Mouse (Mus musculus) hindbrain, embryonic 14.5 days (tissue): Measurements from ENCODE around the gene Per2. TPM values are rescaled to one million over a fixed set of nuclear protein-coding genes. Genes with fewer than 3 reads are reported as not detected.

Experiments used
- ATAC-seq: fragments of 200-750 bp; cut with Nextera tagmentation; 2 replicates; pipeline ENCODE4 v1.8.0; 2017; ENCODE audit warnings: moderate number of reproducible peaks, mild to moderate bottlenecking, moderate TSS enrichment, moderate library complexity; ENCODE audit not compliant: low FRiP score
- DNase-seq: peaks from one replicate; pipeline ENCODE4 v3.0.0-alpha.2; 2015; ENCODE audit warnings: low spot score
- H3K27ac ChIP-seq: fragments of 300-500 bp; sonication (generic); 2 replicates; pipeline ENCODE4 v1.5.1; 2014; ENCODE audit warnings: mild to moderate bottlenecking, moderate library complexity
- H3K27me3 ChIP-seq: fragments of 300-500 bp; sonication (generic); 2 replicates; pipeline ENCODE4 v1.6.1; 2014; ENCODE audit warnings: mild to moderate bottlenecking, low read length, mixed read lengths; ENCODE audit not compliant: control insufficient read depth, insufficient read depth
- H3K36me3 ChIP-seq: fragments of 300-500 bp; sonication (generic); replicated peaks from 2 replicates; pipeline ENCODE4 v1.6.1; 2014; ENCODE audit not compliant: control insufficient read depth, insufficient read depth
- H3K4me1 ChIP-seq: fragments of 300-500 bp; sonication (generic); replicated peaks from 2 replicates; pipeline ENCODE4 v1.6.1; 2014; ENCODE audit warnings: antibody characterized with exemption, low read length, mixed read lengths; ENCODE audit not compliant: control insufficient read depth, insufficient read depth
- H3K4me2 ChIP-seq: fragments of 300-500 bp; sonication (generic); replicated peaks from 2 replicates; pipeline ENCODE4 v1.6.1; 2014; ENCODE audit warnings: mild to moderate bottlenecking, moderate library complexity
- H3K4me3 ChIP-seq: fragments of 300-500 bp; sonication (generic); replicated peaks from 2 replicates; pipeline ENCODE4 v1.5.1; 2014; ENCODE audit warnings: mild to moderate bottlenecking, low read length
- H3K9ac ChIP-seq: fragments of 300-500 bp; sonication (generic); 2 replicates; pipeline ENCODE4 v1.6.1; 2014
- H3K9me3 ChIP-seq: fragments of 300-500 bp; sonication (generic); 2 replicates; pipeline ENCODE4 v1.6.1; 2016; ENCODE audit warnings: low read length; ENCODE audit not compliant: control insufficient read depth
- WGBS: fragments of 180-500 bp; shearing (Covaris S2); extraction: QIAGEN DNeasy Blood & Tissue Kit; methylation state at CpG from one replicate; pipeline ENCODE4 v1.1.7; 2014; 5-methylcytosine and 5-hydroxymethylcytosine counted together
- polyA plus RNA-seq: library from polyadenylated mRNA; unstranded; fragments of >200 nt; fragmentation: Nextera tagmentation; extraction: Ambion mirVana; gene quantifications from 2 replicates; pipeline ENCODE4 v1.2.1, GENCODE M21; 2014

The Per2 gene
- polyA plus RNA-seq = 3.5 and 5.2 TPM in 2 replicates

DNA sequence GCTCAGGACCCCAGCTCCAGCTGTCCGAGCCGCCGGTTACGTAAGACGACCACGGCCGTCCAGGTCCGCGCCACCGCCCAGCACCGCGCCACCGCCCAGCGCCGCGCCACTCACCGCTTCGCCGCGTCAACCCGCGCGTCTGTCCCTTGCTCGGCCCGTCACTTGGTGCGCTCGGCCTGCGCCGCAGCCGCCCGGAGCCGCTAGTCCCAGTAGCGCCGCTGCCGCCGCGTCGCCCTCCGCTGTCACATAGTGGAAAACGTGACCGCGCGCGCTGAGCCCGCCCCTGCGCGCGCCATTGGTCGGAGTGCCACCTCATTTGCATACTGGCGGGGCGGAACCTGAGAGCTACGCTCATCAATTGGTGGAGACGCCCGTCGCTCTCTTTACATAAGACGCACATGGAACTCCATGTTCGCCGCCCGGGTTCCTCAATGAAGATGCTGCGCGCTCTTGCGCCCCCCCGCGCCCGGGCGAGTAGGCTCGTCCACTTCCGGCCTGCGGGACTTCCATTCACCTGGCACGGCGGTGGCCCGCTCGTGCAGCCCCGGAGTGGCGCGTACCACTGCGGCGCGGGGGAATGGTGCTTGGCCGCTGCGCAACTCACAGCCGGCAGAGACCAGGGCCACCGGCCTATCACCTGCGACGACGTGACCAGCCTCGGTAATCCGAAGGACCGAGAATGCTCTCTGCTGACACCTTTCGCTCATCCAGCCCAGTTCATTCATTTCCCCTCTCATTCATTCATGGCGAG, at the start of gene Per2:
Gene Per2, minus strand, starts transcription at position 266 of the 751 bp plus-strand sequence.
- H3K4me3 ChIP-seq = peak within 1 kb of the TSS; percentile 77
- DNase-seq (peak; percentile 100), ATAC-seq (peak; percentile 97)
- peaks cover 34% of the 10 kb centered on the region for H3K4me1 ChIP-seq
- no peaks in the 10 kb centered on the region for H3K36me3 ChIP-seq
- H3K4me2 ChIP-seq = peak within 1 kb of the TSS; percentile 76
- H3K27ac ChIP-seq = peak within 1 kb of the TSS; percentile 75
- WGBS = under 1% methylated on average over 91 of the region's 91 CpGs
- no peaks in the 10 kb centered on the region for H3K9me3 ChIP-seq
- peak within 1 kb of the TSS; percentile 65 for H3K9ac ChIP-seq
- no peaks in the 10 kb centered on the region for H3K27me3 ChIP-seq

DNA sequence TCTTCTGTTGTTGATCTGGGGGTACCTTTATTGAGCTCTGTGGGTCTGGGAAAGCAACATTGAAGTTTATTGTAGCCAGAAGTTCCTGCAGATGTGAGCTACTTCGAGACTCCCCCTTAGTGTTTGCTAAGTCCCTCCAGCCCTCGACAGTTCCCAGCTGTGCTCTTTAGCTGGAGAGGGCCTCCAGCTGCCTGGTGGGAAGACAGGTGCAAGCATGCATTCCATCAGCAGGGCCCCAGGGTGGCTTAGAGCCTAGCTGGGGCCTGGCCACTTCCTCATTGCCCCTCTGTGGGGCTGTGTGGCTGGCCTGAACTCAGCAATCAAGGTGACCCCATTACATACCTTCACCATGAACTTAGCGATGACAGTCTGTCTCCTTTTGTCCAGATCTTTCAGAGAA, 45.5 kb upstream of the Per2 start:
- Histone ChIP-seq H3K36me3 (peaks cover 86% of the 10 kb centered on the region), H3K9ac (no peak overlapping the region), H3K4me3 (no peak overlapping the region), H3K27me3 (no peaks in the 10 kb centered on the region), H3K9me3 (no peaks in the 10 kb centered on the region), H3K4me2 (no peak overlapping the region), H3K27ac (no peak overlapping the region), H3K4me1 (no peaks in the 10 kb centered on the region)
- ATAC-seq = no peak
- WGBS = 88% methylated on average over 3 of the region's 3 CpGs
- no peak for DNase-seq

DNA sequence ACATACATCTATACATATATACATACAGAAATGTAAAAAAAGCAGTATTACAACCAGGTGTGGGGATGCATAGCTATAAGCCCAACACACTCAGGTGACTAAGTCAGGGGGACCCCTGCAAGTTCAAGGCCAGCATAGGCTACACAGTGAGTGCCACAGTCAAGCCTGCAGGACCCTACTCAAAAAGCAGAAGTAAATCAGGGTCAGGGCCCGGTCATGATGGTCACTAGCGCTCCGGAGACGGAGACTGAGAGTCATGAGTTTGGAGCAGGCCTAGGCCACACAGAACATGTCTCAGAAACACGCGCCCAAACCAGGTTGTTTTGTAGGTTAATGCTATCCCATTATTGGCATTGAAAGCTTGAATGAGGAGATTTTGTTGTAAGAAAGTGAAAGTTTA, 39.5 kb upstream of the Per2 start:
- WGBS = 93% methylated on average over 6 of the region's 6 CpGs
- DNase-seq = no peak
- no peak for ATAC-seq

DNA sequence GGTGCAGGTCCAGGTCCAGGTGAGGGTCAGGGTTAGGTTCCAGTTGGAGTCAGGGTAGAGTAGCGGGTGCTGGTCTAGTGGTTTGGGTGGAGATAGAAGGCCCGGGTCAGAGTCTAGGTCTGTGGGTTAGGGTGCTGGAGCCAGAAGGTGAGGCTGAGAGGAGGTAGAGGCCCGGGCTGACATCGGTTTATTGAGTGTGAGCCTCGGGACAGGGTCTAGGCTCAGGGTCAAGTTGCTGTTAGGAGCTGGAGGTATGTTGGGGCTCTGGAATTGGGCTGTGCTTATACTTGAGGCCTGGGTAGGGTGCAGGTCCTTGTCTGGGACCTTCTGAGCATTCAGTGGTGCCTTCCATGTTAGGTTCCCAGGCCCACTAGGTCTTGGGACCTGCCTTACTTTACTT, 36.2 kb upstream of the Per2 start:
- H3K4me1 ChIP-seq = peaks cover 10% of the 10 kb centered on the region
- peaks cover 13% of the 10 kb centered on the region for H3K36me3 ChIP-seq
- no peak overlapping the region for H3K27ac ChIP-seq
- no peaks in the 10 kb centered on the region for H3K27me3 ChIP-seq
- no peak for DNase-seq
- H3K4me3 ChIP-seq = peak overlapping the region; percentile 90
- 50% methylated on average over 5 of the region's 5 CpGs for WGBS
- peak overlapping the region; percentile 93 for H3K4me2 ChIP-seq
- ATAC-seq = no peak; the same call in 1 of the 2 replicates
- peak overlapping the region; percentile 88 for H3K9ac ChIP-seq
- no peaks in the 10 kb centered on the region for H3K9me3 ChIP-seq

More for the DNA sequence above, 39.5 kb upstream of the Per2 start:
- Histone ChIP-seq H3K27me3 (no peaks in the 10 kb centered on the region), H3K36me3 (peaks cover 44% of the 10 kb centered on the region), H3K4me2 (no peak overlapping the region), H3K9me3 (no peaks in the 10 kb centered on the region), H3K4me3 (no peak overlapping the region), H3K9ac (no peak overlapping the region), H3K4me1 (peaks cover 10% of the 10 kb centered on the region), H3K27ac (no peak overlapping the region)

DNA sequence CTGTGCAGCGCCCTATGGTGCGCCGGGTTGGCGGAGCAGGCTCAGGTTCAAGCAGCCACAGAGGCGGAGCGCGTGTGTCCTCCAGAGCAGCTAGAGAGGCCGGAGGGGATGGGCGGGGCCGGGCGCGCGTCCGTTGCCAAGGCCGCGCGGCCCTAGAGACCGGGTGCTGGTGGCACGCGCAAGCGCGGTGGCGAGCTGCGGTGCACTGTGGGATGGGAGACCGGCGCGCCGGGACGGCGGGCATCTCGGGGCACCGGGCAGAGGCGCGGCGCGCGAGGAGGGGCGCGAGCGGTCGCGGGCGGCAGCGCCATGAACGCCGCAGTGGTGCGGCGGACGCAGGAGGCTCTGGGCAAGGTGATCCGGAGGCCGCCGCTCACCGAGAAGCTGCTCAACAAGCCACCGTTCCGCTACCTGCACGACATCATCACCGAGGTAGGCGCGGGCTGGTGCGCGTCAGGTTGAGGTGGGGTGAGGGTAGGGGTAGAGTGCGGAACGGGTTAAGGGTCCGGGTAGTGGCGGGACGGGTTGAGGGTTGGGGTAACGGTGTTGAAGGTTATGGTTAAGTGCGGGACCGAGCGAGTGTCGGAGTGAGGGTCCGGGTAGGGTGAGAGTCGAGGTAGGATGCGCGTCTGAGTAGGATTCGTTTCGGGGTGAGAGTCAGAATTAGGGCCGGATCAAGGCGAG, 35.5 kb upstream of the Per2 start, which contains the start of gene Traf3ip1:
Gene Traf3ip1, plus strand, starts transcription at position 191 of the 684 bp plus-strand sequence.
- peak; percentile 93 for DNase-seq
- under 1% methylated on average over 79 of the region's 79 CpGs for WGBS

DNA sequence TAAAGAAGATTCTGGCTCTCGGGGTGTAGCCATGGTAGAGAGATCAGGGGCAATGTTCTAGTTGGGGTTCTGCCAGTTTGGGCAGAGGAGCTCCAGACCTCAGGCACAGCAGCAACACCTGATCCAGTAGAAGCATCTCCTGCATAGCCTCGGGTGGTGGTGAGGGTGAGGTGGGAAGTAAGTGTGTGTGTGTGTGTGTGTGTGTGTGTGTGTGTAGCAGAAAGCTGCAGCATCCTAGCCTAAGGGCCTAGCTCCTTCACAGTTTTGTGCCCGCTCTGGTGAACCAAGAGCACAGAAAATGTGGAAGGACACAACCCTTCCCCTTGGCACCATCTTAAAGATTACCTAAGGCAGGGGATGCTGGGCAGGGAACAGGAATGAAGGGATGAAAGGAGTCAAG, 34.8 kb upstream of the Per2 start:
- DNase-seq = no peak
- Histone ChIP-seq H3K4me1 (peaks cover 10% of the 10 kb centered on the region), H3K9me3 (no peaks in the 10 kb centered on the region), H3K4me2 (peak overlapping the region; percentile 93), H3K9ac (peak overlapping the region; percentile 88; the same call in 1 of the 2 replicates), H3K27ac (no peak overlapping the region), H3K36me3 (no peaks in the 10 kb centered on the region; the same call in 1 of the 2 replicates), H3K4me3 (peak overlapping the region; percentile 90), H3K27me3 (no peaks in the 10 kb centered on the region)
- 56% methylated on average over 3 of the region's 3 CpGs for WGBS
- ATAC-seq = no peak

More for the DNA sequence above, 35.5 kb upstream of the Per2 start, which contains the start of gene Traf3ip1:
- H3K4me1 ChIP-seq = peaks cover 10% of the 10 kb centered on the region
- peak within 1 kb of the TSS; percentile 93 for H3K4me2 ChIP-seq
- H3K27me3 ChIP-seq = no peaks in the 10 kb centered on the region
- no peaks in the 10 kb centered on the region for H3K9me3 ChIP-seq
- peak within 1 kb of the TSS; percentile 90 for H3K4me3 ChIP-seq
- H3K36me3 ChIP-seq = peaks cover 6% of the 10 kb centered on the region
- peak within 1 kb of the TSS; percentile 88 for H3K9ac ChIP-seq
- no peak within 1 kb of the TSS for H3K27ac ChIP-seq
- ATAC-seq = peak; percentile 98

DNA sequence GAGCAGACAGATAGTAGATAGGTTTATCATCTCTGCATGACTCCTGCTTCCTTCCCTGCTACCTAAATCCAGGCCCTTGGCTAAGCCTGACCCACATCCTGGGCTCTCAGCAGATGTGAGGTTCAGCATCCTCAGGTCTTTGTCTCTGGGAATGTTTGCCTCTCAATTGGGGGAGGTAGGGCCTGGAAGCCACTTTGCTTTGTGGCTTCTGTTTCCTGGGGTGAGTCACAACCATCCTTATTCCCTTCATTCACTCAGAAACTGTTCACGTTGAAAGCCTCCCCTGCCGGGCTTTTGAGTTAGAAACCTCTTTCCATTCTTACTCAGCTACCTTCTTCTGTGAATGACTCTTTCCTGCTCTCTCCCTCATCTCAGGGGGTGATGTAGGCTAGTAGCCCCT, 33.6 kb upstream of the Per2 start:
- DNase-seq (no peak), ATAC-seq (no peak)
- H3K4me1 ChIP-seq = peaks cover 10% of the 10 kb centered on the region
- H3K36me3 ChIP-seq = no peaks in the 10 kb centered on the region
- H3K27ac ChIP-seq = no peak overlapping the region
- H3K4me2 ChIP-seq = no peak overlapping the region
- WGBS = 9% methylated on average over 2 of the region's 2 CpGs
- no peaks in the 10 kb centered on the region for H3K27me3 ChIP-seq
- no peak overlapping the region for H3K9ac ChIP-seq
- H3K9me3 ChIP-seq = no peaks in the 10 kb centered on the region
- H3K4me3 ChIP-seq = no peak overlapping the region

DNA sequence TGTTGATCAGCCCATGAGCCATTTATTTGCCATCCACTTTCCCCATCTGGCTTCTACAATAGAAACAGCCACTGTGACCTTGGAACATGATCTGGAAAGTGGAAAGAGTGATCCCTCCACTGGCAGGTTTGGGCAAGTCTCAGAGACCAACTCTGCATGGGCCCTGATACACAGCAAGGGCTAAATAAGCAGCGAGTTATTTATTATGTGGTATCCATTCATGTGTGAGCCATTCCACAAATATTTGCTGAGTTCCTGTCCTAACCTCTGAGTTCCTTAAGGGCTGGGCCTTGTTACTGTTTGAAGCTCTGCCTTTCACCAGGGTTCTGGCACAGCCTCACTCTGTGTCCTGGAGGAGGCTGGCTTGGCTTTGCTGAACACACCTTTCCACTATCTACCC, 31.2 kb upstream of the Per2 start:
- no peaks in the 10 kb centered on the region for H3K9me3 ChIP-seq
- no peak overlapping the region for H3K9ac ChIP-seq
- H3K4me1 ChIP-seq = peaks cover 3% of the 10 kb centered on the region
- no peak overlapping the region for H3K27ac ChIP-seq
- DNase-seq (no peak), ATAC-seq (no peak)
- H3K36me3 ChIP-seq = no peaks in the 10 kb centered on the region
- no peak overlapping the region for H3K4me2 ChIP-seq
- no peak overlapping the region for H3K4me3 ChIP-seq
- 64% methylated on average over 1 of the region's 1 CpGs for WGBS
- H3K27me3 ChIP-seq = no peaks in the 10 kb centered on the region

DNA sequence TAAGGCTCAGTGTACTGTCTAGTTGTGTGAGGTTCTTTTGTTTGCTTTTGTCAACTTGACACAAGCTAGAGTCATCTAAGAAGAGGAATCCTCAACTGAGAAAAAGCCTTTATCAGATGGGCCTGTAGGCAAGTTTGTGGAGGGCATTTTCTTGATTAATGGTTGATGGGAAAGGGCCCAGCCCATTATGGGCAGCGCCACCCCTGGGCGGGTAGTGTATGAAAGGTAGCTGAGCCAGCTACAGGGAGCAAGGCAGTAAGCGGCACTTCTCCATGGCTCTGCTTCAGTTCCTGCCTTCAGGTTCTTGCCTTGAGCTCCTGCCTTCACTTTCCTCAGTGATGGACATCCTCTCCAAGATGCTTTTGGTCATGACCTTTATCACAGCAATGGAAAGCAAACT, 27.0 kb upstream of the Per2 start:
- Histone ChIP-seq H3K9ac (no peak overlapping the region), H3K36me3 (no peaks in the 10 kb centered on the region), H3K4me3 (no peak overlapping the region), H3K4me2 (no peak overlapping the region), H3K27me3 (no peaks in the 10 kb centered on the region), H3K27ac (no peak overlapping the region), H3K9me3 (no peaks in the 10 kb centered on the region), H3K4me1 (no peaks in the 10 kb centered on the region)
- ATAC-seq (no peak), DNase-seq (no peak)
- WGBS = 79% methylated on average over 3 of the region's 3 CpGs
